Mouse (Mus musculus): ENCODE measurements at regions not wholly inside any gene's neighbourhood (a gene's known extent, or its start where the extent isn't known, plus 50 kb on each side); places are given as distances from the start of the nearest gene placed in this dataset.

- Histone ChIP-seq H3K4me1 (replicated peaks; ENCODE audit: control insufficient read depth, insufficient read depth, low read length) (no peaks in the 10 kb centered on the region), H3K4me2 (replicated peaks) (no peak overlapping the region), H3K36me3 (replicated peaks; ENCODE audit: control insufficient read depth, insufficient read depth) (no peaks in the 10 kb centered on the region), H3K9me3 (ENCODE audit: control insufficient read depth, low read length) (no peaks in the 10 kb centered on the region), H3K9ac (no peak overlapping the region), H3K4me3 (replicated peaks; ENCODE audit: low read length) (no peak overlapping the region), H3K27me3 (ENCODE audit: control insufficient read depth, insufficient read depth, low read length) (no peaks in the 10 kb centered on the region), H3K27ac (no peak overlapping the region)
- 93% methylated on average over 5 of the region's 5 CpGs for WGBS
- ATAC-seq (ENCODE audit: low FRiP score) (no peak), DNase-seq (ENCODE audit: low spot score) (no peak)
These were observed 726.7 kb upstream of the Car8 start for GRCm38 (mm10) chr4:8965563-8965962.

- H3K27ac ChIP-seq = no peak overlapping the region
- H3K4me3 ChIP-seq (replicated peaks; ENCODE audit: low read length) = no peak overlapping the region
- 0 out of 2 replicates have a peak, but pooled peaks cover 1% of the 10 kb centered on the region for H3K4me1 ChIP-seq (replicated peaks; ENCODE audit: control insufficient read depth, insufficient read depth, low read length)
- H3K36me3 ChIP-seq (replicated peaks; ENCODE audit: control insufficient read depth, insufficient read depth) = no peaks in the 10 kb centered on the region
- no peaks in the 10 kb centered on the region for H3K27me3 ChIP-seq (ENCODE audit: control insufficient read depth, insufficient read depth, low read length)
- H3K4me2 ChIP-seq (replicated peaks) = no peak overlapping the region
- ATAC-seq (ENCODE audit: low FRiP score) = no peak
- H3K9ac ChIP-seq = no peak overlapping the region
- no peak for DNase-seq (ENCODE audit: low spot score)
- 79% methylated on average over 9 of the region's 9 CpGs for WGBS
- H3K9me3 ChIP-seq (ENCODE audit: control insufficient read depth, low read length) = no peaks in the 10 kb centered on the region
These were observed 724.2 kb upstream of the Car8 start for GRCm38 (mm10) chr4:8962959-8963572.

GRCm38 (mm10) chr4:8961851-8962250 lies 723.0 kb upstream of the Car8 start:
- peaks cover 9% of the 10 kb centered on the region for H3K4me1 ChIP-seq (replicated peaks; ENCODE audit: control insufficient read depth, insufficient read depth, low read length)
- no peak overlapping the region for H3K4me3 ChIP-seq (replicated peaks; ENCODE audit: low read length)
- no peaks in the 10 kb centered on the region for H3K36me3 ChIP-seq (replicated peaks; ENCODE audit: control insufficient read depth, insufficient read depth)
- 86% methylated on average over 6 of the region's 6 CpGs for WGBS
- no peaks in the 10 kb centered on the region for H3K27me3 ChIP-seq (ENCODE audit: control insufficient read depth, insufficient read depth, low read length)
- DNase-seq (ENCODE audit: low spot score) (no peak), ATAC-seq (ENCODE audit: low FRiP score) (no peak)
- no peaks in the 10 kb centered on the region for H3K9me3 ChIP-seq (ENCODE audit: control insufficient read depth, low read length)
- no peak overlapping the region for H3K4me2 ChIP-seq (replicated peaks)
- no peak overlapping the region for H3K27ac ChIP-seq
- H3K9ac ChIP-seq = no peak overlapping the region

- 11% methylated on average over 6 of the region's 6 CpGs for WGBS
- ATAC-seq (ENCODE audit: low FRiP score) = no peak
- H3K27ac ChIP-seq = no peak overlapping the region
These were observed 718.9 kb upstream of the Car8 start for GRCm38 (mm10) chr4:8957771-8958170.

GRCm38 (mm10) chr4:8957023-8957343 lies 718.1 kb upstream of the Car8 start:
- peak overlapping the region; percentile 17; the same call in 1 of the 2 replicates for H3K27ac ChIP-seq
- no peak for DNase-seq (ENCODE audit: low spot score)
- 35% methylated on average over 5 of the region's 5 CpGs for WGBS

More at GRCm38 (mm10) chr4:8957771-8958170, 718.9 kb upstream of the Car8 start:
- no peak overlapping the region for H3K4me2 ChIP-seq (replicated peaks)
- no peak overlapping the region for H3K9ac ChIP-seq
- no peak for DNase-seq (ENCODE audit: low spot score)
- no peak overlapping the region for H3K4me3 ChIP-seq (replicated peaks; ENCODE audit: low read length)
- no peaks in the 10 kb centered on the region for H3K36me3 ChIP-seq (replicated peaks; ENCODE audit: control insufficient read depth, insufficient read depth)
- H3K4me1 ChIP-seq (replicated peaks; ENCODE audit: control insufficient read depth, insufficient read depth, low read length) = peaks cover 27% of the 10 kb centered on the region
- no peaks in the 10 kb centered on the region for H3K27me3 ChIP-seq (ENCODE audit: control insufficient read depth, insufficient read depth, low read length)
- H3K9me3 ChIP-seq (ENCODE audit: control insufficient read depth, low read length) = no peaks in the 10 kb centered on the region

GRCm38 (mm10) chr4:8956312-8957022 lies 717.6 kb upstream of the Car8 start:
- no peak overlapping the region for H3K4me2 ChIP-seq (replicated peaks)
- H3K4me1 ChIP-seq (replicated peaks; ENCODE audit: control insufficient read depth, insufficient read depth, low read length) = peaks cover 27% of the 10 kb centered on the region
- 0 out of 2 replicates have a peak, but pooled peaks have one; percentile 8 for ATAC-seq (ENCODE audit: low FRiP score)
- no peaks in the 10 kb centered on the region for H3K27me3 ChIP-seq (ENCODE audit: control insufficient read depth, insufficient read depth, low read length)
- H3K27ac ChIP-seq = peak overlapping the region; percentile 17; the same call in 1 of the 2 replicates
- no peak for DNase-seq (ENCODE audit: low spot score)
- no peak overlapping the region for H3K4me3 ChIP-seq (replicated peaks; ENCODE audit: low read length)
- H3K9ac ChIP-seq = peak overlapping the region; percentile 31; the same call in 1 of the 2 replicates
- no peaks in the 10 kb centered on the region for H3K9me3 ChIP-seq (ENCODE audit: control insufficient read depth, low read length)
- 25% methylated on average over 9 of the region's 9 CpGs for WGBS
- no peaks in the 10 kb centered on the region for H3K36me3 ChIP-seq (replicated peaks; ENCODE audit: control insufficient read depth, insufficient read depth)

More at GRCm38 (mm10) chr4:8957023-8957343, 718.1 kb upstream of the Car8 start:
- Histone ChIP-seq H3K9me3 (ENCODE audit: control insufficient read depth, low read length) (no peaks in the 10 kb centered on the region), H3K4me1 (replicated peaks; ENCODE audit: control insufficient read depth, insufficient read depth, low read length) (peaks cover 27% of the 10 kb centered on the region), H3K9ac (peak overlapping the region; percentile 31; the same call in 1 of the 2 replicates), H3K36me3 (replicated peaks; ENCODE audit: control insufficient read depth, insufficient read depth) (no peaks in the 10 kb centered on the region), H3K4me2 (replicated peaks) (no peak overlapping the region), H3K4me3 (replicated peaks; ENCODE audit: low read length) (no peak overlapping the region), H3K27me3 (ENCODE audit: control insufficient read depth, insufficient read depth, low read length) (no peaks in the 10 kb centered on the region)
- ATAC-seq (ENCODE audit: low FRiP score) = 0 out of 2 replicates have a peak, but pooled peaks have one; percentile 29

- Histone ChIP-seq H3K4me1 (replicated peaks; ENCODE audit: control insufficient read depth, insufficient read depth, low read length) (peaks cover 27% of the 10 kb centered on the region), H3K27ac (no peak overlapping the region), H3K4me3 (replicated peaks; ENCODE audit: low read length) (no peak overlapping the region), H3K9ac (no peak overlapping the region), H3K4me2 (replicated peaks) (no peak overlapping the region), H3K9me3 (ENCODE audit: control insufficient read depth, low read length) (no peaks in the 10 kb centered on the region), H3K36me3 (replicated peaks; ENCODE audit: control insufficient read depth, insufficient read depth) (no peaks in the 10 kb centered on the region), H3K27me3 (ENCODE audit: control insufficient read depth, insufficient read depth, low read length) (no peaks in the 10 kb centered on the region)
- ATAC-seq (ENCODE audit: low FRiP score) = no peak
- no peak for DNase-seq (ENCODE audit: low spot score)
- 74% methylated on average over 5 of the region's 5 CpGs for WGBS
These were observed 716.5 kb upstream of the Car8 start for GRCm38 (mm10) chr4:8955306-8955705.

GRCm38 (mm10) chr4:8954356-8954914 lies 715.6 kb upstream of the Car8 start:
- Histone ChIP-seq H3K9me3 (ENCODE audit: control insufficient read depth, low read length) (no peaks in the 10 kb centered on the region), H3K4me1 (replicated peaks; ENCODE audit: control insufficient read depth, insufficient read depth, low read length) (peaks cover 27% of the 10 kb centered on the region)
- WGBS = 21% methylated on average over 10 of the region's 10 CpGs

GRCm38 (mm10) chr4:8953181-8953580 lies 714.3 kb upstream of the Car8 start:
- Histone ChIP-seq H3K27ac (no peak overlapping the region), H3K4me3 (replicated peaks; ENCODE audit: low read length) (no peak overlapping the region), H3K4me2 (replicated peaks) (no peak overlapping the region), H3K4me1 (replicated peaks; ENCODE audit: control insufficient read depth, insufficient read depth, low read length) (peaks cover 27% of the 10 kb centered on the region), H3K27me3 (ENCODE audit: control insufficient read depth, insufficient read depth, low read length) (no peaks in the 10 kb centered on the region), H3K36me3 (replicated peaks; ENCODE audit: control insufficient read depth, insufficient read depth) (no peaks in the 10 kb centered on the region), H3K9ac (no peak overlapping the region), H3K9me3 (ENCODE audit: control insufficient read depth, low read length) (no peaks in the 10 kb centered on the region)
- ATAC-seq (ENCODE audit: low FRiP score) (no peak), DNase-seq (ENCODE audit: low spot score) (no peak)
- 86% methylated on average over 7 of the region's 7 CpGs for WGBS

More at GRCm38 (mm10) chr4:8954356-8954914, 715.6 kb upstream of the Car8 start:
- H3K4me2 ChIP-seq (replicated peaks) = 0 out of 2 replicates have a peak overlapping the region, but pooled peaks have one; percentile 11
- no peak overlapping the region for H3K9ac ChIP-seq
- peak; percentile 42 for DNase-seq (ENCODE audit: low spot score)
- H3K36me3 ChIP-seq (replicated peaks; ENCODE audit: control insufficient read depth, insufficient read depth) = no peaks in the 10 kb centered on the region
- H3K27me3 ChIP-seq (ENCODE audit: control insufficient read depth, insufficient read depth, low read length) = no peaks in the 10 kb centered on the region
- 0 out of 2 replicates have a peak overlapping the region, but pooled peaks have one; percentile 22 for H3K27ac ChIP-seq
- peak; percentile 31; the same call in 1 of the 2 replicates for ATAC-seq (ENCODE audit: low FRiP score)
- no peak overlapping the region for H3K4me3 ChIP-seq (replicated peaks; ENCODE audit: low read length)

Measured in hindbrain, embryonic 14.5 days (tissue).